Mouse (Mus musculus) left cerebral cortex, postnatal 10 days (tissue): ENCODE measurements around the gene Slfn14. TPM values are rescaled to one million over a fixed set of nuclear protein-coding genes. Genes with fewer than 3 reads are reported as not detected.

Source experiments
- DNase-seq, 2 experiments: peaks; one replicate each; pipeline ENCODE4 v3.0.0; 2021 to 2022; ENCODE audit warnings: low spot score in 2 of 2, mixed read lengths in 1 of 2; ENCODE audit errors: extremely low spot score in 1 of 2
- intact Hi-C: fragments of 180-260 bp; cut with DNase I; formaldehyde crosslinking; loops from one replicate; pipeline ENCODE4 v1.15.1; 2025
- total RNA-seq, 2 experiments: library from RNA; stranded (reverse); gene quantifications; 2 replicates each; pipeline ENCODE4 v1.2.3; 2021

Gene Slfn14
- total RNA-seq, 2 experiments from 2014 or later, result 0.11 TPM; not detected in 1

DNA sequence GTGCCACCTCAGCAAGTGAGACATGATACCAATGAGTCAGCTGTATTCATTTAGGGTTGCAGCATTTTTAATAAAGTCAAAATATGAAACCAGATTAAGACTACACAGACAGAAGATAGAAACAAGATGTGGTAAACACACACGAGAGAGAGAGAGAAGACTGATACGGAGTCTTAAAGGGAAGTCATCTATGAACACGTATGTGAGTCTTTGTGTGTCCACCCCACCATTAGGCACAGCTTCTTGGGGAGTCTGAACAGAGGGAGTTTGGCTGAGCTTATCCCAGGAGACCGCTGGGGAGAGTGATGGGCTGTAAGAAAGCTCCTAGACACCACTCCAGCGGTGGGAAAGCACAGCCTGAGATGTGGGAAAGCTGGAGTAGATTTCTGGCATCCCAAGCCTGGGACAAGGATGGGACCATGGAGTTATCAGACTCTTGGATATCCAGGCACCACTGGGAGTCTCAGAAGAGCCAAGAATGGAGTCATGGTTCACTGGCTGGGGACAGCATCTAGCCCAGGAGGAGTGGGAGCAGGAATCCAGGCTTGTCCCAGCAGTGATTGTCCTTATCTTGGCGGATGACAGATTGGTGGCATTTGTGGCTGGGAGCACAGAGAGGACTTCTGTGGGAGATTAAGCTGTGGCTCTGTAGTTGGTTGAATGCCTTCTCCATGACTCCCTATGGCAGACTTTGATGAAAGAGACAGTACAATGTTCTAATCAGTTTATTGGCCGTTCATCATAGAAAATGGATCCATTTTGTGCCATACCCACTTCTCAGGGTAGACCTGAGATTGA, 58.4 kb downstream of the Slfn14 start:
- intact Hi-C loops, result no loop called here
- no peak for DNase-seq

DNA sequence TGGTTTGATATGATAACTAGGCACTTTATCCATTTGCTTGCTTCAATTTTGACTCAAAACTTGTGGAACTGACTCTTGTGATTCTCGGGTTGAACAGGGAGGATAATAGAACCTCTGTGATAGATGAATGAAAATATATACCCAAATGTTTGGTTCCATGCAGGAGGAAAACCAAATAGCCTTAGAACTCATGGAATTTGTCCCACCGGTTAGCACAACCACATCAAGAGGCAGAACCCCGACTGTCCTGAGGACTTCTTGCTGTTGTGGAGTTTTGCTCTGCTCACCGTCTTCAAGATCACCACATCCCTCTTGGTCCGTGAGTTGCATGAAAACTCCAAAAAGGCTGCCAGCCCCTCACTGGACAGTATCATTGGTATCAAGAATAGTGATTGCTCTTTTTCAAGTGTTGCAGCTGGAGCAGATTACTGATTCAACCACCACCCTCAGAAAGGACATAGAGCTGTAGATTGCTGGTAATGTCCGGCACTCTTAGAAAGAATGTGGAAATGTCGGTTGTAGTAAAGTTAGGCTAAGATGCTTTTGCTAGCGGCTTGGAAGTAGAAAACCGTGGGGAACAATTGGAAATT, 61.1 kb downstream of the Slfn14 start:
- intact Hi-C loops, result no loop called here
- DNase-seq, result no peak

Other genes with a start within 250 kb of the Slfn14 start
- under 1 TPM; 0.34 to 0.60 TPM for gene Slfn2, start 221.6 kb downstream of the Slfn14 start, total RNA-seq
- gene Slfn1, start 169.9 kb downstream of the Slfn14 start, total RNA-seq, result not detected
- not detected for gene Slfn4, start 111.5 kb downstream of the Slfn14 start, total RNA-seq
- gene Slfn3, start 95.4 kb downstream of the Slfn14 start, total RNA-seq, result under 1 TPM; 0.19 to 0.32 TPM
- 100 to 1,000 TPM; 326 to 342 TPM for gene Ap2b1, start 12.3 kb upstream of the Slfn14 start, total RNA-seq
- gene Pex12, start 15.9 kb upstream of the Slfn14 start, total RNA-seq, result 10 to 100 TPM in 1 of 2 experiments, 1 to 10 TPM in 1; 7.2 to 11.8 TPM
- 100 to 1,000 TPM; 191 to 201 TPM for gene Rasl10b, start 122.4 kb upstream of the Slfn14 start, total RNA-seq
- gene Gas2l2, start 142.7 kb upstream of the Slfn14 start, total RNA-seq, result under 1 TPM in 1 of 2 experiments, not detected in 1; 0.18 TPM
- gene 1700020L24Rik, start 151.0 kb upstream of the Slfn14 start, total RNA-seq, result not detected
- 1 to 10 TPM; 3.4 to 4.0 TPM for gene Mmp28, start 176.3 kb upstream of the Slfn14 start, total RNA-seq
- gene Taf15, start 186.4 kb upstream of the Slfn14 start, total RNA-seq, result 10 to 100 TPM; 68.8 to 71.9 TPM
- gene Heatr9, start 235.4 kb upstream of the Slfn14 start, total RNA-seq, result not detected
- gene Ccl5, start 243.8 kb upstream of the Slfn14 start, total RNA-seq, result not detected